Mouse (Mus musculus) frontal cortex, adult (tissue): Measurements from ENCODE around the gene Rtn4rl1.
A peak's percentile ranks its signal among the peaks of the same experiment; 100 is the strongest.

Experiments
- ATAC-seq: cut with Nextera tagmentation; 2 replicates; pipeline ENCODE4 v1.9.2; 2017; ENCODE audit warnings: mild to moderate bottlenecking, moderate library complexity, mixed read lengths; ENCODE audit not compliant: low TSS enrichment

The Rtn4rl1 gene

GRCm38 (mm10) chr11:75184986-75185385, 8.6 kb upstream of the Rtn4rl1 start:
- peak; percentile 20 for ATAC-seq

GRCm38 (mm10) chr11:75189713-75190370, 3.7 kb upstream of the Rtn4rl1 start:
- 0 out of 2 replicates have a peak, but pooled peaks have one; percentile 0 for ATAC-seq

- peak; percentile 45 for ATAC-seq
Observed at GRCm38 (mm10) chr11:75190371-75190724, 3.2 kb upstream of the Rtn4rl1 start.

GRCm38 (mm10) chr11:75190905-75191441, 2.6 kb upstream of the Rtn4rl1 start, which contains the start of gene Dph1:
TSS of gene Dph1 (minus strand) at chr11:75191241.
- no peak for ATAC-seq

- no peak for ATAC-seq
Observed at GRCm38 (mm10) chr11:75191841-75192240, 1.7 kb upstream of the Rtn4rl1 start.

- ATAC-seq = no peak
Observed at GRCm38 (mm10) chr11:75192336-75193214, 1.0 kb upstream of the Rtn4rl1 start.

GRCm38 (mm10) chr11:75194121-75194849, 702 bp downstream of the Rtn4rl1 start:
- no peak for ATAC-seq

GRCm38 (mm10) chr11:75194850-75195461, 1.4 kb downstream of the Rtn4rl1 start:
- ATAC-seq = peak; percentile 3; the same call in 1 of the 2 replicates

GRCm38 (mm10) chr11:75196131-75196530, 2.5 kb downstream of the Rtn4rl1 start:
- no peak for ATAC-seq

GRCm38 (mm10) chr11:75197956-75198355, 4.4 kb downstream of the Rtn4rl1 start:
- ATAC-seq = no peak

GRCm38 (mm10) chr11:75198792-75199191, 5.2 kb downstream of the Rtn4rl1 start:
- no peak for ATAC-seq

- no peak for ATAC-seq
Observed at GRCm38 (mm10) chr11:75199951-75200350, 6.4 kb downstream of the Rtn4rl1 start.

- ATAC-seq = peak; percentile 50
Observed at GRCm38 (mm10) chr11:75200935-75201334, 7.4 kb downstream of the Rtn4rl1 start.

- no peak for ATAC-seq
Observed at GRCm38 (mm10) chr11:75201721-75202120, 8.1 kb downstream of the Rtn4rl1 start.

- no peak for ATAC-seq
Observed at GRCm38 (mm10) chr11:75203926-75204325, 10.3 kb downstream of the Rtn4rl1 start.

- ATAC-seq = no peak
Observed at GRCm38 (mm10) chr11:75204472-75204871, 10.9 kb downstream of the Rtn4rl1 start.

- no peak for ATAC-seq
Observed at GRCm38 (mm10) chr11:75206347-75206746, 12.8 kb downstream of the Rtn4rl1 start.

GRCm38 (mm10) chr11:75209363-75209762, 15.8 kb downstream of the Rtn4rl1 start:
- no peak for ATAC-seq

- ATAC-seq = no peak
Observed at GRCm38 (mm10) chr11:75210093-75210492, 16.5 kb downstream of the Rtn4rl1 start.

GRCm38 (mm10) chr11:75210755-75211154, 17.2 kb downstream of the Rtn4rl1 start:
- ATAC-seq = no peak

- peak; percentile 62 for ATAC-seq
Observed at GRCm38 (mm10) chr11:75212031-75212667, 18.6 kb downstream of the Rtn4rl1 start.
